Mouse (Mus musculus) skeletal muscle tissue, adult 2 months (tissue): Measurements from ENCODE around the gene Catsper1.
"Not testable (repeated sequence)": the region's sequence is repeated elsewhere in the genome, so short reads cannot be mapped to it uniquely, and the experiment has no call there.

Experiments used
- DNase-seq: peaks from one replicate; pipeline ENCODE4 v3.0.0-alpha.2; 2012; ENCODE audit warnings: low read depth, low spot score

Catsper1 gene

GRCm38 (mm10) chr19:5335441-5335840 lies at the start of gene Catsper1:
Catsper1 (plus strand) TSS chr19:5335741.
- no peak for DNase-seq

- DNase-seq = peak; percentile 99
Observed at GRCm38 (mm10) chr19:5294972-5295735, 40.4 kb upstream of the Catsper1 start, which contains the start of gene Sf3b2. Sf3b2 (minus strand) TSS chr19:5295455.

- DNase-seq = no peak
Observed at GRCm38 (mm10) chr19:5295736-5296075, 39.8 kb upstream of the Catsper1 start.

GRCm38 (mm10) chr19:5296630-5297029 lies 38.9 kb upstream of the Catsper1 start:
- no peak for DNase-seq

- no peak for DNase-seq
Observed at GRCm38 (mm10) chr19:5297903-5298800, 37.4 kb upstream of the Catsper1 start, which contains the start of gene Gal3st3. Gal3st3 (plus strand) TSS chr19:5298331.

GRCm38 (mm10) chr19:5300588-5300987 lies 35.0 kb upstream of the Catsper1 start:
- no peak for DNase-seq

GRCm38 (mm10) chr19:5302455-5302854 lies 33.1 kb upstream of the Catsper1 start:
- DNase-seq = no peak

GRCm38 (mm10) chr19:5306279-5306678 lies 29.3 kb upstream of the Catsper1 start:
- no peak for DNase-seq

- no peak for DNase-seq
Observed at GRCm38 (mm10) chr19:5306968-5307734, 28.4 kb upstream of the Catsper1 start.

- no peak for DNase-seq
Observed at GRCm38 (mm10) chr19:5309025-5309424, 26.5 kb upstream of the Catsper1 start.

- no peak for DNase-seq
Observed at GRCm38 (mm10) chr19:5313189-5313588, 22.4 kb upstream of the Catsper1 start.

GRCm38 (mm10) chr19:5323801-5324200 lies 11.7 kb upstream of the Catsper1 start:
- DNase-seq = no peak

- no peak for DNase-seq
Observed at GRCm38 (mm10) chr19:5327970-5328369, 7.6 kb upstream of the Catsper1 start.

GRCm38 (mm10) chr19:5334741-5335140 lies 800 bp upstream of the Catsper1 start:
- no peak for DNase-seq

- DNase-seq = peak; percentile 69
Observed at GRCm38 (mm10) chr19:5337975-5338374, 2.4 kb downstream of the Catsper1 start.

GRCm38 (mm10) chr19:5341360-5341759 lies 5.8 kb downstream of the Catsper1 start:
- no peak for DNase-seq

- peak; percentile 69 for DNase-seq
Observed at GRCm38 (mm10) chr19:5345297-5346131, 10.0 kb downstream of the Catsper1 start.

GRCm38 (mm10) chr19:5348064-5348463 lies 12.5 kb downstream of the Catsper1 start:
- no peak for DNase-seq

GRCm38 (mm10) chr19:5348526-5349501 lies 13.3 kb downstream of the Catsper1 start:
- peak; percentile 34 for DNase-seq

GRCm38 (mm10) chr19:5349502-5349873 lies 13.9 kb downstream of the Catsper1 start, which contains the start of gene Cst6:
Cst6 (minus strand) TSS chr19:5349574.
- not testable (repeated sequence) for DNase-seq
